Mouse (Mus musculus): ENCODE results near the gene Bhlhb9. TPM values are rescaled to one million over a fixed set of nuclear protein-coding genes. Genes with fewer than 3 reads are reported as not detected.
A peak's percentile ranks its signal among the peaks of the same experiment; 100 is the strongest.

Bhlhb9 gene
- polyA plus RNA-seq, 1 experiment from 2014 or later: 57.1 TPM

GRCm38 (mm10) chrX:135936452-135936851 lies 139.1 kb downstream of the Bhlhb9 start:
- Histone ChIP-seq H3K9me3 (replicated peaks) (no peaks in the 10 kb centered on the region), H3K27ac (no peak overlapping the region), H3K36me3 (0 out of 2 replicates have a peak, but pooled peaks cover 4% of the 10 kb centered on the region), H3K27me3 (ENCODE audit: low read depth, poor library complexity, severe bottlenecking) (peaks cover 39% of the 10 kb centered on the region; the same call in 1 of the 2 replicates), H3K4me1 (no peaks in the 10 kb centered on the region), H3K4me3 (no peak overlapping the region)
- WGBS: 64% methylated on average over 1 of the region's 1 CpGs
- DNase-seq (ENCODE audit: low spot score): no peak

MicroRNAs within 50 kb of the gene (microRNA counts, 519-probe panel; counts per million panel counts)
- 684 counts per million, percentile 72 among the panel's probes with 10 or more counts for microRNA mmu-miR-1970

Small RNA genes lying within 50 kb of the gene (microRNA-seq; reads per million reads assigned to microRNA genes)
- not detected for gene Mir1970

Other genes starting within 250 kb of the Bhlhb9 start
- not detected in 2 replicates for gene Nxf7, start 198.8 kb upstream of the Bhlhb9 start, polyA plus RNA-seq (2016; fragmentation: Nextera tagmentation; extraction: Ambion mirVana)
- gene Prame, start 169.9 kb upstream of the Bhlhb9 start, polyA plus RNA-seq (2016; fragmentation: Nextera tagmentation; extraction: Ambion mirVana): not detected in 2 replicates
- 0.08 TPM in 1 of 2 replicates, not detected in the other for gene Tcp11x2, start 103.8 kb upstream of the Bhlhb9 start, polyA plus RNA-seq (2016; fragmentation: Nextera tagmentation; extraction: Ambion mirVana)
- gene Tmsb15a, start 72.3 kb upstream of the Bhlhb9 start, polyA plus RNA-seq (2016; fragmentation: Nextera tagmentation; extraction: Ambion mirVana): not detected in 2 replicates
- 11.5 and 12.8 TPM in 2 replicates for gene Armcx5, start 54.9 kb upstream of the Bhlhb9 start, polyA plus RNA-seq (2016; fragmentation: Nextera tagmentation; extraction: Ambion mirVana)
- gene Gprasp1, start 54.9 kb upstream of the Bhlhb9 start, polyA plus RNA-seq (2016; fragmentation: Nextera tagmentation; extraction: Ambion mirVana): 41.7 and 55.8 TPM in 2 replicates
- gene Gprasp2, start 41.4 kb downstream of the Bhlhb9 start, polyA plus RNA-seq (2016; fragmentation: Nextera tagmentation; extraction: Ambion mirVana): 21.0 and 32.5 TPM in 2 replicates
- 91.6 and 92.4 TPM in 2 replicates for gene Arxes2, start 196.2 kb downstream of the Bhlhb9 start, polyA plus RNA-seq (2016; fragmentation: Nextera tagmentation; extraction: Ambion mirVana)
- gene Arxes1, start 235.8 kb downstream of the Bhlhb9 start, polyA plus RNA-seq (2016; fragmentation: Nextera tagmentation; extraction: Ambion mirVana): 38.1 and 40.5 TPM in 2 replicates